11 mouse cellular contexts compared by ENCODE assay signal in genomic region chr2:174878979-174879378, GRCm38 (mm10).
"Had no signal": no experiment of that assay in that cellular context is flagged by ENCODE, and none has a peak within 500 bp of the region (broad histone marks: within the 10 kb centered on the region; RNA-seq: fewer than 3 reads in every experiment).

No protein-coding gene starts in this region.

- H3K9ac ChIP-seq: limb, embryonic 13.5 days; liver, embryonic 14.5 days; midbrain, embryonic 12.5 days had no signal

- ATAC-seq: midbrain, embryonic 16.5 days had no signal

- H3K27me3 ChIP-seq: limb, embryonic 13.5 days; midbrain, embryonic 12.5 days had no signal

- H3K4me2 ChIP-seq: limb, embryonic 13.5 days; midbrain, embryonic 12.5 days had no signal

- H3K27ac ChIP-seq: layer of hippocampus, adult 2 months; limb, embryonic 13.5 days; liver, embryonic 14.5 days; midbrain, embryonic 12.5 days had no signal

- H3K9me3 ChIP-seq: limb, embryonic 13.5 days; midbrain, embryonic 12.5 days had no signal

- DNase-seq: kidney, adult 2 months; kidney, postnatal 36 days; lung, adult 2 months; lung, postnatal 14 days; right cerebral cortex, postnatal 25 days; thymus, postnatal 36 days had no signal

- H3K36me3 ChIP-seq: limb, embryonic 13.5 days; midbrain, embryonic 12.5 days had no signal

- H3K4me3 ChIP-seq: layer of hippocampus, adult 2 months; limb, embryonic 13.5 days; midbrain, embryonic 12.5 days had no signal
